Mouse (Mus musculus): ENCODE data around the gene Pi4ka.

The Pi4ka gene

DNA sequence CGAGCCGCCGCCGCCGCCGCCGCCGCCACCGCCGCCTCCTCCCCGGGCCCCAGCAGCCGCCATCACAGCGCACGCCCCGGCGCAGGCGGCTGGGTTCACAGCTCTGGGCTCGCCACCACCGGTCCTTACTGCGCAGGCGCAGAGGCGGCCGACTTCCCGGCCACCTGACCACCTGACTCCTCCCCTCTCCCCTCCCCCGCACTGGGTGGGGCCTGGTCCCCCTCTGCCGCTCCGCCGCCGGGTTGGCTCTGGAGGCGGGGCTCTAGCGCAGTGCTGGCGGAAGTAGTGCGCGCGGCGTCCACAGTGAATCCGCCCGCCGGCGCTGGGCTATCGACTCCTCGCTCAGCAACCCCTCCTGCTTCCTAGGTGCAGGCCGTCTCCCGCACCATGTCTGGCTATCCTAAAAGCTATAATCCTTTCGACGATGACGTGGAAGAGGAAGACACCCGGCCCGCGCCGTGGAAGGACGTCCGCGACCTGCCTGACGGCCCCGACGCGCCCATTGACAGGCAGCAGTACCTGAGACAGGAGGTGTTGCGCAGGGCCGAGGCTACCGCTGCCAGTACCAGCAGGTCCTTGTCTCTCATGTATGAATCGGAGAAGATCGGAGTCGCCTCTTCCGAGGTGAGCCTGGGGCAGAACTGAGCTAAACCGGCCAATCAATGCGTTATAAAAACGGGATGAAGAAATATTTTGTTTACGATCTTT is at the start of gene Pi4ka, which contains the start of gene Snap29:
TSS of gene Pi4ka (minus strand) at position 579 of the 708 bp plus-strand sequence.
TSS of gene Snap29 (plus strand) at position 251 of the 708 bp plus-strand sequence.
- DNase-seq (ENCODE audit: low spot score in 2 of 2) = peak; percentile 99

DNA sequence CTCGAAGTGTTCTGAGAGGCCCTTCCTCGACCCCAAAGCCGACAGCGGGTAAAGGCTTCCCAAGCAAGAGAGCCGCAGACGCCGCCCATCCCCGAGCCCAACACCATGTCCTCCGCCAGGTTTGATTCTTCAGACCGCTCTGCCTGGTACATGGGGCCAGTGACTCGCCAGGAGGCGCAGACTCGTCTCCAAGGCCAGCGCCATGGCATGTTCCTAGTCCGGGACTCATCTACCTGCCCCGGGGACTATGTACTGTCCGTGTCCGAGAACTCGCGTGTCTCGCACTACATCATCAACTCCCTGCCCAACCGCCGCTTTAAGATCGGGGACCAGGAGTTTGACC is 46.2 kb upstream of the Pi4ka start:
- peak in 1 of 2 experiments; percentile 29 for DNase-seq (ENCODE audit: low spot score in 2 of 2)

- DNase-seq (ENCODE audit: low spot score in 2 of 2) = peak; percentile 93 to 97
These were observed 45.6 kb upstream of the Pi4ka start, which contains the start of gene Crkl for GRCm38 (mm10) chr16:17451541-17452372. Gene Crkl, plus strand, starts transcription at chr16:17451987.

- DNase-seq (ENCODE audit: low spot score in 2 of 2) = no peak
These were observed 26.5 kb upstream of the Pi4ka start for GRCm38 (mm10) chr16:17432576-17432975.

DNA sequence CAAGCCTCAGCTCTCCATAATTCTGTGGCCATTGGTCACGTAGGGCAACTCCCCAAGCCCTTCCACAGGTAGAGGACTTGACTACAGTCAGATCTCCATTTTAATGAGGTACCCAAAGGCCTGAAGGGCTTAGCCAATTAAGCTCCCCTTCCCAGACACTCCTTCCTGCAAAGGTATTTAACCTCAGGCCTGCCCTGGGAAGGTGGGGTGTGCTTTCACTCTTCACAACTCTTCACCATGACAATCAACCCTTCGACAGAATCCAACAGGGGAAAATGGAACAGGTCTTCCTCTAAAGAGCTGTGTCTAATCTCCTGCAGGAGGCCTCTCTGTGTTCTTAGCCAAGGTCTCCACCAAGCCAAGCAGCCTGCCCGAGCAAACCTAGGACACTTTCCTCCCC is 16.9 kb upstream of the Pi4ka start:
- DNase-seq (ENCODE audit: low spot score in 2 of 2) = no peak

DNA sequence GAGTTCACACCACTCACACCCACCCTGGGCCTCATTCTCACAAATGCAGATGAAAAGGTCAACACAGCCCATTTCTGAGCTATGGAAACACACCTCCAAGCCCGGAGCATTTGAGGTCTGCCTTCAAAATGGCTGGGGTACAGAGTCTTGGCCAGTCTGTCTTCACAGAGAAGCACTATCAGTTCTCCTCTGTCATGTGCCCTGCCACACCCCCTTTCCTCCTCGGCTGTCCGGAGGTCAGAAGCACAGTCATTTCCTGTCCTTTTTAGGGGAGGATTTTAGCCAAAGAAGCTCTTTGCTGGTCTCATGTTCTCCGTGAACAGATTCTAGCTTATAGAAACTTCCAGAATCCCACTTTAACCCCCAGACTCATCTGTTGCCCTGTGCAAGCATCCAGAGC is 4.1 kb upstream of the Pi4ka start:
- no peak for DNase-seq (ENCODE audit: low spot score in 2 of 2)

GRCm38 (mm10) chr16:17409046-17409445 is 2.9 kb upstream of the Pi4ka start:
- DNase-seq (ENCODE audit: low spot score in 2 of 2) = no peak

DNA sequence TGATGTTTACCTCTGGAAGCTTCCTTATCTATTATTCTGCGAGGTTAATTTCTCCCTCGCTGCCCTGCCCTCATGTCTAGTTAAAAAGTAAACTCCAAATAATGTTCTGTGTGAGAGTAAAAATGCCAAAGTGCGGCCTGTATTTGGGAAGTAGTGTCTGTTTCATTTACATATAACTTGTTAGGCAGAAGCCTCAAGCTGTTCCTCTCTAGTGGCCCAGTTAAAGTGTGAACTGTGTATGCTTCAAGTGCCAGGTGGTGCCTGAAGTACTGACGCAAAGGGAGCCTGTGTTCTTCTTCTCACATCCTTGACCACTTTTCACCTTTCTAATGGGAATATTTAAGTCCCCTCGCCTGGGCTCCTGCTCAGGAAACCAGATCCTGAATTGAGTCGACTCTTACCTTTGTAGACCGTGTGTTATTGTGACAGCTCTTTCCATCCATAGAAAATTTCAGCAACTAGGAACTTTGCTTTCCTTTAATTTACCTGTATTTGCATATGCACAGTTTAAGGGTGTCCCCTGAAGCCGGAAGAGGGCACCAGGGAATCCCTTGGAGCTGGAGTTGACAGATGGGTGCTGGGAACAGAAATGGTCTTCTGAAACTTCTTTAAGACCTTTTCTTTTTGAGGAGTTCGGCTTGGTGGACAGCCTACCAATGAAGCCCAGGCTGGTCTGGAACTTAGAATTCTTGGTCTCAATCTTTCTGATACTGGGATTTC is 558 bp upstream of the Pi4ka start:
- no peak for DNase-seq (ENCODE audit: low spot score in 2 of 2)

GRCm38 (mm10) chr16:17405271-17405696 is 830 bp downstream of the Pi4ka start:
- peak; percentile 67 to 77 for DNase-seq (ENCODE audit: low spot score in 2 of 2)

GRCm38 (mm10) chr16:17402855-17403254 is 3.3 kb downstream of the Pi4ka start:
- no peak for DNase-seq (ENCODE audit: low spot score in 2 of 2)

GRCm38 (mm10) chr16:17392784-17393183 is 13.3 kb downstream of the Pi4ka start:
- no peak for DNase-seq (ENCODE audit: low spot score in 2 of 2)

- no peak for DNase-seq (ENCODE audit: low spot score in 2 of 2)
These were observed 22.4 kb downstream of the Pi4ka start for GRCm38 (mm10) chr16:17383594-17384326.

- no peak for DNase-seq (ENCODE audit: low spot score in 2 of 2)
These were observed 23.8 kb downstream of the Pi4ka start for GRCm38 (mm10) chr16:17382306-17382705.

DNA sequence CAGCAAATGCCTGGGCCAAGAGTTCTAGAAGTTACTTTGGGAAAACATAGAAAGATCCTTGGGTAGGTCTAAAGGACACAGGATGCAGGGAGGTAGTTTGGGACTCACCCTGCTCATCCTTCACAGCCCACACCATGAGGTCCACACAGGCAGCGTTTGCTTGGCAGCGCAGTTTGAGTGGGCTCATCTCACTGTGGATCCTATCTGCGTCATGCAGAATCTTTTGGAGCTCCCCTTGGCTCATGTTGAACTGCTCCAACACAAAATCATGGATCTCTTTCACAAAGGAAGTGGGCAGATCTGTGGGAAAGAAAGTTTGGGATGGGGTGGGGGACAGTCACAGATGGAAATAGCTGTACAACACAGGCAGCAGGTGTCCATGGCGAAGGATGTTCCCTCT is 47.3 kb downstream of the Pi4ka start:
- no peak for DNase-seq (ENCODE audit: low spot score in 2 of 2)

DNA sequence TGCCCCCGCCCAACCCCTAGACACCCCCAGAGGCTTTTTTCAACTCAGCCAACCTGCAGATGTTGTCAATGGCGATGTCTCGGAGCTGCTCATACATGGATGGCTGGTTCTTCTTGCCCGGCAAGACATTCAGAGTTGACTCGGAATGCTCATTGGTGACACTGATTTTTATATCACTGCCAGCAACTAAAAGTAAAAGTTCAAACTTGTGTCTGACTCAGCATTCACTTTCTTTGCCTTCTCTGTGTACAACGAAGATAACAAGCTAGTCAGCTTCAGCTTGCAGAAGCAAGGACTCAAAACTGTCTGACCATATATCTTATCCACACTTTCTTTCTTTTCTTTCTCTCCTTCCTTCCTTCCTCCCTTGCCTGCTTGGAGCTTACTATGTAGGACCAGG is 50.1 kb downstream of the Pi4ka start:
- no peak for DNase-seq (ENCODE audit: low spot score in 2 of 2)

DNA sequence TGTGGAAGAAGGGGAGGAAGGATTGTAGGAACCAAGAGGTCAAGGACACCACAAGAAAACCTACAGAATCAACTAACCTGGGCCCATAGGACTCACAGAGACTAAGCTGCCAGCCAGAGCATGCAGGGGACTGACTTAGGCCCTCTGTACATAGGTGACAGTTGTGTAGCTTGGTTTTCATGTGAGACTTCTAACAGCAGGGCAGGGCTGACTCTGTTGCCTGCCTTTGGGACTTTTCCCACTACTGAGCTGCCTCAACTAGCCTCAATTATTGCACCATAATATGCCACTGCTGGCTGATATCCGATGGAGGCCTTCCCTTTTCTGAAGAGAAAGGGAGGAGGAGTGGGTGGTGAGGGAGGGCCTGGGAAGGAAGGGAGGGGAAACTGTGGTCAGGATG is 59.3 kb downstream of the Pi4ka start:
- DNase-seq (ENCODE audit: low spot score in 2 of 2) = no peak

- no peak for DNase-seq (ENCODE audit: low spot score in 2 of 2)
These were observed 60.3 kb downstream of the Pi4ka start for GRCm38 (mm10) chr16:17345813-17346155.

GRCm38 (mm10) chr16:17345141-17345812 is 60.8 kb downstream of the Pi4ka start:
- no peak for DNase-seq (ENCODE audit: low spot score in 2 of 2)

- DNase-seq (ENCODE audit: low spot score in 2 of 2) = no peak
These were observed 64.3 kb downstream of the Pi4ka start for GRCm38 (mm10) chr16:17341847-17342246.

DNA sequence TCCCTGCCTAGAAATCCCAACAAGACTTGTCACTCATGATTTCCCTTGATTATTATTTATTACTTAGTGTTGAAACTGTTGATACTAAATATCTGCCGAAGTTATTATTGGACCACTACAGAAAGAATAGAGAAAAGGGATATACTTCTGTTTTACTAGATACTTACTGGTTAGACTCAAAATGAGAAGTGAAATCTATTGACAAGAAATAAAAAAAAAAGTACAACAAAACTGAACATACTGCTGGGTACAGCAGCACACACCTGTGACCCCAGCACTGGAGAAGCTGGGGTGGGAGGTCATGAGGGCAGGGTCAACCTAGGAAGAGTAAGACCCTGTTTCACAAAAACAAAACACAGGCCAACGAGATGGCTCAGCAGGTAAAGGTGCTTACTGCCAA is 65.4 kb downstream of the Pi4ka start:
- no peak for DNase-seq (ENCODE audit: low spot score in 2 of 2)

- DNase-seq (ENCODE audit: low spot score in 2 of 2) = no peak
These were observed 66.4 kb downstream of the Pi4ka start for GRCm38 (mm10) chr16:17339701-17340100.

All from frontal cortex, postnatal 25 days (tissue).